In genomic region chr4:156031593-156032391, GRCm38 (mm10) we compare ENCODE assay signal across 8 mouse cellular contexts. TPM values are rescaled to one million over a fixed set of nuclear protein-coding genes. Genes with fewer than 3 reads are reported as not detected.
DNase-seq lines count a peak whose midpoint lies in the region; ATAC-seq and TF ChIP-seq lines count a peak whose summit lies in the region.

No protein-coding gene starts in this region.

- H3K9ac ChIP-seq in heart, embryonic 14.5 days (ENCODE audit: low read length), result peak overlapping the region; percentile 77
- H3K9ac ChIP-seq in liver, embryonic 13.5 days, result peak overlapping the region; percentile 44
- peak overlapping the region; percentile 82 for H3K9ac ChIP-seq in stomach, embryonic 16.5 days (ENCODE audit: low read length)

- H3K27ac ChIP-seq in forebrain, embryonic 10.5 days, result peak overlapping the region; percentile 91
- H3K27ac ChIP-seq in heart, embryonic 14.5 days (replicated peaks in 1 of 2; ENCODE audit: control insufficient read depth in 1 of 2, insufficient read depth in 1 of 2, low read depth in 2 of 2, low read length in 2 of 2), result peak overlapping the region; percentile 89 to 95
- peak overlapping the region; percentile 72 for H3K27ac ChIP-seq in liver, embryonic 13.5 days
- H3K27ac ChIP-seq in stomach, embryonic 16.5 days (ENCODE audit: low read length), result peak overlapping the region; percentile 96

- DNase-seq in brain, adult 2 months (ENCODE audit: low read depth, low spot score), result peak; percentile 95
- DNase-seq in forebrain, embryonic 10.5 days (ENCODE audit: extremely low spot score, low spot score), result peak; percentile 81
- DNase-seq in kidney, postnatal 14 days, result peak; percentile 88
- no peak for DNase-seq in liver, embryonic 13.5 days
- DNase-seq in neural tube, embryonic 10.5 days (ENCODE audit: extremely low spot score, low spot score), result peak; percentile 77

- H3K79me2 ChIP-seq in C2C12 (ENCODE audit: control insufficient read depth, insufficient read depth), result no peaks in the 10 kb centered on the region

- peaks cover 19% of the 10 kb centered on the region for H3K27me3 ChIP-seq in C2C12 (ENCODE audit: control insufficient read depth, insufficient read depth, insufficient read length)
- peaks cover 38% of the 10 kb centered on the region for H3K27me3 ChIP-seq in forebrain, embryonic 10.5 days (ENCODE audit: poor library complexity, severe bottlenecking)
- peaks cover 22% of the 10 kb centered on the region for H3K27me3 ChIP-seq in heart, embryonic 14.5 days (ENCODE audit: control insufficient read depth, insufficient read depth, low read length)
- peaks cover 28% of the 10 kb centered on the region for H3K27me3 ChIP-seq in liver, embryonic 13.5 days
- H3K27me3 ChIP-seq in stomach, embryonic 16.5 days (ENCODE audit: control insufficient read depth, insufficient read depth, low read length), result peaks cover 6% of the 10 kb centered on the region

- TF ChIP-seq CTCF in C2C12 (IDR thresholded peaks at IDR 0.05; ENCODE audit: control insufficient read depth, insufficient read depth, insufficient read length), result no peak

- H3ac ChIP-seq in C2C12 (ENCODE audit: control insufficient read depth, insufficient read length, low read depth), result peak overlapping the region; percentile 39

- ATAC-seq in heart, embryonic 14.5 days (ENCODE audit: insufficient number of reproducible peaks, insufficient read depth, low FRiP score, low read depth), result peak; percentile 85
- peak; percentile 71 for ATAC-seq in liver, embryonic 13.5 days (ENCODE audit: low read depth)
- ATAC-seq in stomach, embryonic 16.5 days (ENCODE audit: insufficient read depth, low FRiP score), result peak; percentile 90

- peak overlapping the region; percentile 66 for H3K4me2 ChIP-seq in heart, embryonic 14.5 days (ENCODE audit: low read length)
- peak overlapping the region; percentile 59 for H3K4me2 ChIP-seq in liver, embryonic 13.5 days
- H3K4me2 ChIP-seq in stomach, embryonic 16.5 days (ENCODE audit: low read depth, low read length), result peak overlapping the region; percentile 85

- H3K9me3 ChIP-seq in forebrain, embryonic 10.5 days, result no peaks in the 10 kb centered on the region
- H3K9me3 ChIP-seq in heart, embryonic 14.5 days (ENCODE audit: control insufficient read depth, low read length), result no peaks in the 10 kb centered on the region
- no peaks in the 10 kb centered on the region for H3K9me3 ChIP-seq in liver, embryonic 13.5 days (replicated peaks)
- H3K9me3 ChIP-seq in stomach, embryonic 16.5 days (replicated peaks; ENCODE audit: control insufficient read depth, low read length), result no peaks in the 10 kb centered on the region

- no peaks in the 10 kb centered on the region for H3K79me3 ChIP-seq in C2C12 (ENCODE audit: low read depth)

- peaks cover 51% of the 10 kb centered on the region for H3K4me1 ChIP-seq in forebrain, embryonic 10.5 days
- H3K4me1 ChIP-seq in heart, embryonic 14.5 days (ENCODE audit: control insufficient read depth in 2 of 2, insufficient read depth in 2 of 2, low read length in 2 of 2), result peaks cover 18 to 27% of the 10 kb centered on the region in 2 experiments
- H3K4me1 ChIP-seq in liver, embryonic 13.5 days (replicated peaks), result peaks cover 28% of the 10 kb centered on the region
- H3K4me1 ChIP-seq in stomach, embryonic 16.5 days (ENCODE audit: control insufficient read depth, insufficient read depth, low read length), result peaks cover 20% of the 10 kb centered on the region

- no peaks in the 10 kb centered on the region for H3K36me3 ChIP-seq in C2C12 (ENCODE audit: control insufficient read depth, insufficient read depth)
- H3K36me3 ChIP-seq in forebrain, embryonic 10.5 days (replicated peaks), result peaks cover 24% of the 10 kb centered on the region
- H3K36me3 ChIP-seq in heart, embryonic 14.5 days (ENCODE audit: control insufficient read depth, insufficient read depth, low read length), result peaks cover 25% of the 10 kb centered on the region
- H3K36me3 ChIP-seq in liver, embryonic 13.5 days, result peaks cover 5% of the 10 kb centered on the region; the same call in 1 of the 2 replicates
- H3K36me3 ChIP-seq in stomach, embryonic 16.5 days (ENCODE audit: control insufficient read depth, insufficient read depth, low read length), result peaks cover 5% of the 10 kb centered on the region; the same call in 1 of the 2 replicates

- H3K4me3 ChIP-seq in C2C12 (ENCODE audit: insufficient read depth, poor library complexity, severe bottlenecking), result peak overlapping the region; percentile 30
- H3K4me3 ChIP-seq in forebrain, embryonic 10.5 days, result peak overlapping the region; percentile 59
- H3K4me3 ChIP-seq in heart, embryonic 14.5 days (ENCODE audit: control insufficient read depth in 1 of 2, insufficient read depth in 1 of 2, low read depth in 1 of 2, low read length in 2 of 2), result peak overlapping the region; percentile 58 to 75
- peak overlapping the region; percentile 50 for H3K4me3 ChIP-seq in liver, embryonic 13.5 days (replicated peaks)
- peak overlapping the region; percentile 45 for H3K4me3 ChIP-seq in stomach, embryonic 16.5 days (replicated peaks; ENCODE audit: low read length)

- WGBS in forebrain, embryonic 10.5 days, result 3% methylated on average over 24 of the region's 24 CpGs
- 2% methylated on average over 24 of the region's 24 CpGs for WGBS in heart, embryonic 14.5 days
- 3% methylated on average over 24 of the region's 24 CpGs for WGBS in liver, embryonic 13.5 days (ENCODE audit: insufficient replicate concordance)
- WGBS in stomach, embryonic 16.5 days, result 1% methylated on average over 24 of the region's 24 CpGs

TF ChIP-seq in C2C12, 6 proteins besides CTCF, POLR2A, EP300 and RAD21:
- no peak for TF ChIP-seq USF1 (IDR thresholded peaks at IDR 0.05; ENCODE audit: low read depth)
- TF ChIP-seq MYOD1 (IDR thresholded peaks at IDR 0.05; ENCODE audit: control insufficient read depth, insufficient read length, low read depth), result peak; percentile 47
TF ChIP-seq in C2C12: peak in this region for 1.

RNA-seq across cellular contexts. Expression of gene Tnfrsf18, which starts 5.8 kb away (rescaled TPM):
- polyA plus RNA-seq in C2C12 (2012; fragmentation: generic; extraction: Trizol), result 0.30 TPM
- polyA plus RNA-seq in forebrain, embryonic 10.5 days (2016; fragmentation: Nextera tagmentation; extraction: Ambion mirVana), result 0.72 and 1.1 TPM in 2 replicates
- polyA plus RNA-seq in heart, embryonic 14.5 days (2014; fragmentation: Nextera tagmentation; extraction: Ambion mirVana), result 2.2 and 2.3 TPM in 2 replicates
- polyA plus RNA-seq in liver, embryonic 13.5 days (2015; fragmentation: Nextera tagmentation; extraction: Ambion mirVana), result 0.60 and 0.65 TPM in 2 replicates
- 2.4 and 3.1 TPM in 2 replicates for polyA plus RNA-seq in stomach, embryonic 16.5 days (2015; fragmentation: Nextera tagmentation; extraction: Ambion mirVana)

RNA-seq across cellular contexts. Expression of gene Tnfrsf4, which starts 18.1 kb away (rescaled TPM):
- polyA plus RNA-seq in C2C12 (2012; fragmentation: generic; extraction: Trizol), result 0.54 TPM
- polyA plus RNA-seq in forebrain, embryonic 10.5 days (2016; fragmentation: Nextera tagmentation; extraction: Ambion mirVana), result 0.72 and 1.1 TPM in 2 replicates
- polyA plus RNA-seq in heart, embryonic 14.5 days (2014; fragmentation: Nextera tagmentation; extraction: Ambion mirVana), result 0.51 and 0.57 TPM in 2 replicates
- polyA plus RNA-seq in liver, embryonic 13.5 days (2015; fragmentation: Nextera tagmentation; extraction: Ambion mirVana), result 0.09 and 0.20 TPM in 2 replicates
- polyA plus RNA-seq in stomach, embryonic 16.5 days (2015; fragmentation: Nextera tagmentation; extraction: Ambion mirVana), result 0.30 and 0.87 TPM in 2 replicates

RNA-seq across cellular contexts. Expression of gene Ttll10, which starts 27.4 kb away (rescaled TPM):
- not detected for polyA plus RNA-seq in C2C12 (2012; fragmentation: generic; extraction: Trizol)
- polyA plus RNA-seq in forebrain, embryonic 10.5 days (2016; fragmentation: Nextera tagmentation; extraction: Ambion mirVana), result 0.10 and 0.41 TPM in 2 replicates
- 0.11 and 0.26 TPM in 2 replicates for polyA plus RNA-seq in heart, embryonic 14.5 days (2014; fragmentation: Nextera tagmentation; extraction: Ambion mirVana)
- polyA plus RNA-seq in liver, embryonic 13.5 days (2015; fragmentation: Nextera tagmentation; extraction: Ambion mirVana), result 0.12 and 0.20 TPM in 2 replicates
- polyA plus RNA-seq in stomach, embryonic 16.5 days (2015; fragmentation: Nextera tagmentation; extraction: Ambion mirVana), result 4.6 and 5.0 TPM in 2 replicates

RNA-seq across cellular contexts. Expression of gene Sdf4, which starts 39.1 kb away (rescaled TPM):
- polyA plus RNA-seq in C2C12 (2012; fragmentation: generic; extraction: Trizol), result 141 TPM
- polyA plus RNA-seq in forebrain, embryonic 10.5 days (2016; fragmentation: Nextera tagmentation; extraction: Ambion mirVana), result 134 and 135 TPM in 2 replicates
- polyA plus RNA-seq in heart, embryonic 14.5 days (2014; fragmentation: Nextera tagmentation; extraction: Ambion mirVana), result 133 and 137 TPM in 2 replicates
- polyA plus RNA-seq in liver, embryonic 13.5 days (2015; fragmentation: Nextera tagmentation; extraction: Ambion mirVana), result 88.2 and 91.6 TPM in 2 replicates
- 165 and 166 TPM in 2 replicates for polyA plus RNA-seq in stomach, embryonic 16.5 days (2015; fragmentation: Nextera tagmentation; extraction: Ambion mirVana)

RNA-seq across cellular contexts. Expression of gene B3galt6, which starts 39.3 kb away (rescaled TPM):
- 6.6 TPM for polyA plus RNA-seq in C2C12 (2012; fragmentation: generic; extraction: Trizol)
- 12.7 and 14.0 TPM in 2 replicates for polyA plus RNA-seq in forebrain, embryonic 10.5 days (2016; fragmentation: Nextera tagmentation; extraction: Ambion mirVana)
- polyA plus RNA-seq in heart, embryonic 14.5 days (2014; fragmentation: Nextera tagmentation; extraction: Ambion mirVana), result 8.9 and 11.5 TPM in 2 replicates
- polyA plus RNA-seq in liver, embryonic 13.5 days (2015; fragmentation: Nextera tagmentation; extraction: Ambion mirVana), result 5.5 and 6.2 TPM in 2 replicates
- 11.0 and 11.6 TPM in 2 replicates for polyA plus RNA-seq in stomach, embryonic 16.5 days (2015; fragmentation: Nextera tagmentation; extraction: Ambion mirVana)
